Mouse (Mus musculus) C2C12 (cell line): ENCODE data around the gene Rad17.

Source experiments
- CTCF ChIP-seq: IDR thresholded peaks from one replicate; pipeline ENCODE4 v1.5.1; 2011; ENCODE audit not compliant: control insufficient read depth, insufficient read depth, insufficient read length
- MAX ChIP-seq: IDR thresholded peaks from one replicate; pipeline ENCODE4 v1.6.1; 2011; ENCODE audit warnings: mild to moderate bottlenecking, control low read depth
- MYOD1 ChIP-seq: IDR thresholded peaks from one replicate; pipeline ENCODE4 v1.6.1; 2011; ENCODE audit warnings: low read depth; ENCODE audit not compliant: control insufficient read depth, insufficient read length

DNA sequence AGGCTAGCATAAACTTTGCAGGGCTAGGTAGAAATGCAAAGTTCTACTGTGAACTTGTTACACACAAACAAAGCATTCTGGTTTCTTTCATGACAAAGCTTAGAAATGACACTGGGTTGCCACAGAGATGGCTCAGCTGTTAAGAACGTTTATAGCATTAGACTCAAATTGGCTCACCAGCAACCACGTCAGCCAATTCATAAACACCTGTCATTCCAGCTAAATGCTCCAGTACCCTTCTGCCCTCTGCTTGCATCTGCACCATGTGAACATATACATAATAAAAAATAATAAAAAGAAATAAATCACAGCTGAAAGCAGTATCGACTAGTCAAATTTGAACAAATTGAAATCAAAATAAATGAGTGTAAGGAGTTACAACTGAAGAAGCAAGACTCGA is 28.6 kb downstream of the Rad17 start:
- TF ChIP-seq MYOD1: no peak
- TF ChIP-seq MAX: no peak
- no peak for TF ChIP-seq CTCF
